Mouse (Mus musculus) small intestine, adult 2 months (tissue): ENCODE measurements around the gene Lhfp.

ENCODE experiments used
- CTCF ChIP-seq: fragments of 200-500 bp; IDR thresholded peaks from 2 replicates; pipeline ENCODE4 v1.5.1; 2012; ENCODE audit warnings: low read depth, mild to moderate bottlenecking, control low read depth, inconsistent platforms, low read length, moderate library complexity, mixed read lengths; ENCODE audit not compliant: insufficient replicate concordance, insufficient read length; ENCODE audit errors: extremely low read depth
- POLR2A ChIP-seq: fragments of 200-500 bp; IDR thresholded peaks from 2 replicates; pipeline ENCODE4 v1.6.1; 2012; ENCODE audit warnings: low read depth, mild to moderate bottlenecking, control low read depth, inconsistent platforms, low read length, moderate library complexity

DNA sequence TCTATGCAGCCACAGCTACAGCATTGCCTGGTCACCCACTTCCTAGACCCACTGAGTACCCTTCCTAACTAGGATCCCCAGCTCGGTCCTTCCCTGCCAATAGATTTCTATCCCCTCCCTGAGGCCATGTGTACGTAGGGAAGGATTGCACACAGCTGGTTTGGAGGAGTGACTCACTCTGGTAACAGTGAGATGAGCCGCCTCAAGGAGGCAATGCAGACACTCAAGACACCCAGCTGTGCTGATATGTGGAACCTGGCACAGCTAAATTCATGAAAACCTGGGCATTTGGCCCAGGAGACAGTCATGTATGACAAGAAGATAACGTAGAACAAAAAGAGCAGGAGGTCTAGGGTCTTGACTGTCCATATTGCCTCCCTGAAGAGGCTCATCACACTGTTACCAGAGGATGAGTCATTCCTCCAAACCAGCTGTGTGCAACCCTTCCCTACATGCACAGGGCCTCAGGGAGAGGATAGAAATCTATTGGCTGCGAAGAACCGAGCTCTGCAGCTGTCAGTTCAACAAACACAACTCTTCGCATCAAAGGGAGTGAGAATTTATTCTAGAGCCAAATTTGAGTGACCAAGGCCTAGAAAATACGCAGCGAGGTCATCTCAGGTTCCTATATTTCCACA is 204.4 kb downstream of the Lhfp start:
- TF ChIP-seq CTCF (no peak), POLR2A (no peak)
